Mouse (Mus musculus) CD4-positive, CD25-positive, alpha-beta regulatory T cell, adult 2 months (primary cell): ENCODE measurements around the gene Olfr301.

Source experiments
- DNase-seq: peaks from one replicate; pipeline ENCODE4 v3.0.0-alpha.2; 2012; ENCODE audit warnings: low read depth, low spot score

The Olfr301 gene

GRCm38 (mm10) chr7:86403546-86403945 lies at the start of gene Olfr301:
TSS of gene Olfr301 (plus strand) at chr7:86403846.
- DNase-seq = no peak

GRCm38 (mm10) chr7:86366828-86367227 lies 36.8 kb upstream of the Olfr301 start, which contains the start of gene Olfr305:
TSS of gene Olfr305 (minus strand) at chr7:86366928.
- no peak for DNase-seq

GRCm38 (mm10) chr7:86385769-86386168 lies 17.9 kb upstream of the Olfr301 start:
- no peak for DNase-seq

GRCm38 (mm10) chr7:86386558-86386957 lies 17.1 kb upstream of the Olfr301 start, which contains the start of gene Olfr304:
TSS of gene Olfr304 (minus strand) at chr7:86386658.
- DNase-seq = no peak

GRCm38 (mm10) chr7:86397689-86398088 lies 6.0 kb upstream of the Olfr301 start, which contains the start of gene Olfr303:
TSS of gene Olfr303 (minus strand) at chr7:86397789.
- DNase-seq = no peak

GRCm38 (mm10) chr7:86459621-86460020 lies 56.0 kb downstream of the Olfr301 start, which contains the start of gene Olfr299:
TSS of gene Olfr299 (plus strand) at chr7:86459921.
- DNase-seq = no peak
